Mouse (Mus musculus): ENCODE results near the gene Pkhd1. TPM values are rescaled to one million over a fixed set of nuclear protein-coding genes. Genes with fewer than 3 reads are reported as not detected.

Gene Pkhd1
- polyA plus RNA-seq, 1 experiment from 2014 or later, result not detected

- no peaks in the 10 kb centered on the region for H3K9me3 ChIP-seq (replicated peaks; ENCODE audit: control insufficient read depth, low read length)
- WGBS (ENCODE audit: insufficient replicate concordance), result 70% methylated on average over 5 of the region's 5 CpGs
- H3K36me3 ChIP-seq (ENCODE audit: control insufficient read depth, insufficient read depth, low read length), result no peaks in the 10 kb centered on the region
- no peak overlapping the region for H3K27ac ChIP-seq (ENCODE audit: low read depth, low read length)
- ATAC-seq (replicated peaks; ENCODE audit: insufficient number of reproducible peaks, low FRiP score, low TSS enrichment), result no peak
- H3K4me2 ChIP-seq, result no peak overlapping the region
- no peak overlapping the region for H3K4me3 ChIP-seq (ENCODE audit: low read depth, low read length)
- H3K9ac ChIP-seq (ENCODE audit: low read depth, low read length), result no peak overlapping the region
- no peaks in the 10 kb centered on the region for H3K27me3 ChIP-seq (ENCODE audit: control insufficient read depth, insufficient read depth, low read length)
- H3K4me1 ChIP-seq (ENCODE audit: control insufficient read depth, insufficient read depth, low read length), result no peaks in the 10 kb centered on the region
Observed at GRCm38 (mm10) chr1:20409411-20409967, 208.4 kb downstream of the Pkhd1 start.

- WGBS (ENCODE audit: insufficient replicate concordance), result 57% methylated on average over 4 of the region's 4 CpGs
- Histone ChIP-seq H3K4me2 (no peak overlapping the region), H3K27me3 (ENCODE audit: control insufficient read depth, insufficient read depth, low read length) (no peaks in the 10 kb centered on the region), H3K27ac (ENCODE audit: low read depth, low read length) (no peak overlapping the region), H3K4me3 (ENCODE audit: low read depth, low read length) (no peak overlapping the region), H3K36me3 (ENCODE audit: control insufficient read depth, insufficient read depth, low read length) (no peaks in the 10 kb centered on the region), H3K4me1 (ENCODE audit: control insufficient read depth, insufficient read depth, low read length) (no peaks in the 10 kb centered on the region), H3K9me3 (replicated peaks; ENCODE audit: control insufficient read depth, low read length) (no peaks in the 10 kb centered on the region), H3K9ac (ENCODE audit: low read depth, low read length) (no peak overlapping the region)
- no peak for ATAC-seq (replicated peaks; ENCODE audit: insufficient number of reproducible peaks, low FRiP score, low TSS enrichment)
Observed at GRCm38 (mm10) chr1:20398319-20398718, 219.5 kb downstream of the Pkhd1 start.

DNA sequence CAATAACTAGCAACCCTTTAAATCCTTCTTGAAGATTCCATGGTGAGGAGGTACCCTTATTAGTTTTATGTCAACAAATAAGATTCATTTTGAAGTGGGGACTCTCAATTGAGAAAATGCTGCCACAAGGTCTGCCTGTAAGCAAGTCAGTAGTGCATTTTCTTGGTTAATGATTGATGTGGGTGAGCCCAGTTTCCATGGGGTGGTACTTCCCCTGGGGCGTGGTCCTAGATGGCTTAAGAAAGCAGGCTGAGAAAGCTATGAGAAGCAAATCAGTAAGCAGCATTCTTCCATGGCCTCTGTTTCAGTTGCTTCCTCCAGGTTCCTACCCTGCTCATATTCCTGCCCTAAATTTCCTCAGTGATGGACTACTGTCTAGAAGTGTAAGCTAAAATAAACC is 253.4 kb downstream of the Pkhd1 start:
- H3K36me3 ChIP-seq (ENCODE audit: control insufficient read depth, insufficient read depth, low read length), result no peaks in the 10 kb centered on the region
- WGBS (ENCODE audit: insufficient replicate concordance), result 67% methylated on average over 1 of the region's 1 CpGs

DNA sequence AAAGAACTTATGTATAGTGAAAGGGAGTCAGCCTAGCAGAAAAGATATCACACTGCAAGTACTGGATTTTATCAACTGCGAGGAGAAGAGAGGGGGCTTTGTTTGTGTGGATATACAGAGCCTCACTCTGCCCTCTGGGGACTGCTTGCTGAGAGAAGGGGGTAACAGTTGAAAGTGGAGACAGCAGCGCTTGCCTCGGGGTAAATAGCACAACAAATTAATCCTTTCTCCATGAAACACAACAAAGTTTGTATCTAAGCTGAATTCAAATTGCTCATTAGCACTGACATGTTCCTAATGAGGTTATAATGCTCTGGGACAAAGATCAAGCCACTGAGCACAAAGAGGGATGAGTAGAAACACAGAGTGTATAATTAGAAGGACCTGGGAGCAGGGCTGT is 273.2 kb downstream of the Pkhd1 start:
- Histone ChIP-seq H3K4me2 (no peak overlapping the region), H3K4me1 (ENCODE audit: control insufficient read depth, insufficient read depth, low read length) (no peaks in the 10 kb centered on the region; the same call in 1 of the 2 replicates), H3K27ac (ENCODE audit: low read depth, low read length) (no peak overlapping the region), H3K27me3 (ENCODE audit: control insufficient read depth, insufficient read depth, low read length) (no peaks in the 10 kb centered on the region), H3K9me3 (replicated peaks; ENCODE audit: control insufficient read depth, low read length) (no peaks in the 10 kb centered on the region), H3K4me3 (ENCODE audit: low read depth, low read length) (no peak overlapping the region), H3K9ac (ENCODE audit: low read depth, low read length) (no peak overlapping the region), H3K36me3 (ENCODE audit: control insufficient read depth, insufficient read depth, low read length) (no peaks in the 10 kb centered on the region)
- WGBS (ENCODE audit: insufficient replicate concordance), result 35% methylated on average over 3 of the region's 3 CpGs
- no peak for ATAC-seq (replicated peaks; ENCODE audit: insufficient number of reproducible peaks, low FRiP score, low TSS enrichment)

More for the DNA sequence above, 253.4 kb downstream of the Pkhd1 start:
- Histone ChIP-seq H3K4me2 (no peak overlapping the region), H3K27me3 (ENCODE audit: control insufficient read depth, insufficient read depth, low read length) (no peaks in the 10 kb centered on the region), H3K27ac (ENCODE audit: low read depth, low read length) (no peak overlapping the region), H3K4me3 (ENCODE audit: low read depth, low read length) (no peak overlapping the region), H3K9ac (ENCODE audit: low read depth, low read length) (no peak overlapping the region), H3K9me3 (replicated peaks; ENCODE audit: control insufficient read depth, low read length) (no peaks in the 10 kb centered on the region), H3K4me1 (ENCODE audit: control insufficient read depth, insufficient read depth, low read length) (no peaks in the 10 kb centered on the region)
- ATAC-seq (replicated peaks; ENCODE audit: insufficient number of reproducible peaks, low FRiP score, low TSS enrichment), result no peak

- Histone ChIP-seq H3K9ac (ENCODE audit: low read depth, low read length) (no peak overlapping the region), H3K4me1 (ENCODE audit: control insufficient read depth, insufficient read depth, low read length) (no peaks in the 10 kb centered on the region), H3K4me2 (no peak overlapping the region), H3K36me3 (ENCODE audit: control insufficient read depth, insufficient read depth, low read length) (no peaks in the 10 kb centered on the region), H3K27ac (ENCODE audit: low read depth, low read length) (no peak overlapping the region), H3K9me3 (replicated peaks; ENCODE audit: control insufficient read depth, low read length) (no peaks in the 10 kb centered on the region), H3K27me3 (ENCODE audit: control insufficient read depth, insufficient read depth, low read length) (no peaks in the 10 kb centered on the region), H3K4me3 (ENCODE audit: low read depth, low read length) (no peak overlapping the region)
- no peak for ATAC-seq (replicated peaks; ENCODE audit: insufficient number of reproducible peaks, low FRiP score, low TSS enrichment)
- 6% methylated on average over 2 of the region's 2 CpGs for WGBS (ENCODE audit: insufficient replicate concordance)
Observed at GRCm38 (mm10) chr1:20311485-20311884, 306.4 kb downstream of the Pkhd1 start.

DNA sequence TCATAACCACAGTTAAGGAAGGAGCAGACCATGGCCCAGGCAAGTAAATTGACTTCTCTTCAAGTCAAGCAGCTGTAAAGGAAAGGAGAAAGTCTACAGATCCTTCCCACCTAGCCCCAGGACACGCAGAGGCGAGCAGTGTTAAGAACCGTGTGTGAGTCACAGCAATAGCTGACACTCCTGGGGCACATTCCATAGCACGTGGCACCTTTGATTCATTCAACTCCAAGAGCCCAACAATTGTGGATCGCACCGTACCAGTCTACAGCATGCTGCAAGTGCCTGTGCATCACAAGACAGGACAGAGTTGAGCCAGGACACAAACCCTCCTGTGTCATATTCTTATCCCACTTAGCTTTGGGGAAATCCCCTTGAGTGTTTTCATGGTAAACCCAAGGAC is 306.9 kb downstream of the Pkhd1 start:
- 62% methylated on average over 6 of the region's 6 CpGs for WGBS (ENCODE audit: insufficient replicate concordance)
- H3K27ac ChIP-seq (ENCODE audit: low read depth, low read length), result no peak overlapping the region
- H3K4me2 ChIP-seq, result no peak overlapping the region
- no peak for ATAC-seq (replicated peaks; ENCODE audit: insufficient number of reproducible peaks, low FRiP score, low TSS enrichment)
- no peaks in the 10 kb centered on the region for H3K36me3 ChIP-seq (ENCODE audit: control insufficient read depth, insufficient read depth, low read length)
- H3K4me3 ChIP-seq (ENCODE audit: low read depth, low read length), result no peak overlapping the region
- no peak overlapping the region for H3K9ac ChIP-seq (ENCODE audit: low read depth, low read length)
- no peaks in the 10 kb centered on the region for H3K9me3 ChIP-seq (replicated peaks; ENCODE audit: control insufficient read depth, low read length)
- no peaks in the 10 kb centered on the region for H3K4me1 ChIP-seq (ENCODE audit: control insufficient read depth, insufficient read depth, low read length)
- no peaks in the 10 kb centered on the region for H3K27me3 ChIP-seq (ENCODE audit: control insufficient read depth, insufficient read depth, low read length)

DNA sequence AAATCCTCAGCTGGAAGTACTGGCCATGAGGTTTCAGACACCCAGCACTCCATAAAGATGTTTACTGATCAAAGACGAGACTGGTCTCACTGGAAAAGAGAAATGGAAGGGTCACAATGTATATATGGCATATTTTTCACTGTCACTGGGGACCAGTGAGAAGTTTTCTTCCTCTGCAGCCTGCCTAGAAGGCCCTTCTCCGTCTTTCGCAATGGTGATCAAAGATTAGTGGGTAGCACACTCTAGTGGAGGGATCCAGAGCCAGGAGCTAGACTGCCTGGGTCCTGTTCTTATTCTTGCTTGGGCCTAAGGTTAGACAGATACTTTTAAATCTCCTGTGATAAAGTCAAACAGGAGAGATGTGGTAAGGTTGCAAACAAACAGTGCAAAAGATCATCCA is 311.7 kb downstream of the Pkhd1 start:
- no peaks in the 10 kb centered on the region for H3K9me3 ChIP-seq (replicated peaks; ENCODE audit: control insufficient read depth, low read length)
- no peaks in the 10 kb centered on the region for H3K36me3 ChIP-seq (ENCODE audit: control insufficient read depth, insufficient read depth, low read length)
- H3K4me3 ChIP-seq (ENCODE audit: low read depth, low read length), result no peak overlapping the region
- H3K27ac ChIP-seq (ENCODE audit: low read depth, low read length), result no peak overlapping the region
- WGBS (ENCODE audit: insufficient replicate concordance), result 46% methylated on average over 3 of the region's 3 CpGs
- ATAC-seq (replicated peaks; ENCODE audit: insufficient number of reproducible peaks, low FRiP score, low TSS enrichment), result no peak
- no peaks in the 10 kb centered on the region for H3K4me1 ChIP-seq (ENCODE audit: control insufficient read depth, insufficient read depth, low read length)
- H3K27me3 ChIP-seq (ENCODE audit: control insufficient read depth, insufficient read depth, low read length), result no peaks in the 10 kb centered on the region
- H3K4me2 ChIP-seq, result no peak overlapping the region
- H3K9ac ChIP-seq (ENCODE audit: low read depth, low read length), result no peak overlapping the region

DNA sequence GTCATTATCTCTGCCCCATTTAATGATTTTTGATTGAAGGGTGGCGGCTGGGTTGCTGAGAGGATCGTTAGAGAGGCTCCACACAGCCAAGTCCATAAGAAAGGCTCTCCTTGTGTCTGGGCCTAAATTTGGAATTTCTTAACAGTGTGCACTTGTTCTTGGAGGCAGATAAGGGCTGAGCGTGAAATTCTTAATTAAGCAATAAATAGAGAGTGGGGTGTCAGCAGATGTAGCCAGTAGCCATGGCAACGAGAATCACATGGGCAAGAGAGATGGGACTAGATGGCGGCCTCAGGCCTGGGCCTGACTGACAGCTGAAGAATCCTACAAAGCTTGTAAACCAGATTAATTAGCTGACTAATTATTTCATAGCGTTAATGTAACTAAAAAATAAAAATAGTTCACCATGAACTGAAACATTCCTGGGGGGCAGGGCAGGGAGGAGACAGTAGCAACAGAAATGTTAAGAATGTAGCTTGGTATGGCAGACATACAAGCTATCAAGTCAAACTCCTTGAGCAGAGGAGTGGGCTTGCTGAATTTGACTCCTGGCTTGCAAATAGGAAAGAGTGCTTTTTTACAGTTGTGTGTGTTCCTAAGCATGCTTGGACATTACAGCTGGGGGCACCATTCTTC is 314.8 kb downstream of the Pkhd1 start:
- Histone ChIP-seq H3K27me3 (ENCODE audit: control insufficient read depth, insufficient read depth, low read length) (no peaks in the 10 kb centered on the region), H3K4me2 (no peak overlapping the region), H3K27ac (ENCODE audit: low read depth, low read length) (no peak overlapping the region), H3K9me3 (replicated peaks; ENCODE audit: control insufficient read depth, low read length) (no peaks in the 10 kb centered on the region), H3K36me3 (ENCODE audit: control insufficient read depth, insufficient read depth, low read length) (no peaks in the 10 kb centered on the region), H3K4me1 (ENCODE audit: control insufficient read depth, insufficient read depth, low read length) (no peaks in the 10 kb centered on the region), H3K4me3 (ENCODE audit: low read depth, low read length) (no peak overlapping the region), H3K9ac (ENCODE audit: low read depth, low read length) (no peak overlapping the region)
- no peak for ATAC-seq (replicated peaks; ENCODE audit: insufficient number of reproducible peaks, low FRiP score, low TSS enrichment)
- 65% methylated on average over 6 of the region's 6 CpGs for WGBS (ENCODE audit: insufficient replicate concordance)

All from heart, embryonic 11.5 days (tissue).